Mouse (Mus musculus): ENCODE measurements around the gene Evx2. TPM values are rescaled to one million over a fixed set of nuclear protein-coding genes. Genes with fewer than 3 reads are reported as not detected.
A peak's percentile ranks its signal among the peaks of the same experiment; 100 is the strongest.

Gene Evx2
- polyA plus RNA-seq, 1 experiment from 2014 or later = not detected

- Histone ChIP-seq H3K36me3 (no peaks in the 10 kb centered on the region), H3K9me3 (no peaks in the 10 kb centered on the region), H3K27me3 (replicated peaks) (peaks cover 94% of the 10 kb centered on the region), H3K4me2 (no peak overlapping the region), H3K9ac (no peak overlapping the region), H3K27ac (no peak overlapping the region), H3K4me3 (replicated peaks) (no peak overlapping the region), H3K4me1 (peaks cover 17% of the 10 kb centered on the region)
- no peak for ATAC-seq (ENCODE audit: insufficient read depth, low FRiP score, low read depth)
- 9% methylated on average over 4 of the region's 4 CpGs for WGBS
Observed at GRCm38 (mm10) chr2:74685059-74685603, 25.8 kb upstream of the Evx2 start.

GRCm38 (mm10) chr2:74684106-74684505 is 24.7 kb upstream of the Evx2 start:
- no peak overlapping the region for H3K4me3 ChIP-seq (replicated peaks)
- peaks cover 17% of the 10 kb centered on the region for H3K4me1 ChIP-seq
- H3K27ac ChIP-seq = no peak overlapping the region
- 2% methylated on average over 12 of the region's 12 CpGs for WGBS
- peaks cover 94% of the 10 kb centered on the region for H3K27me3 ChIP-seq (replicated peaks)
- H3K9me3 ChIP-seq = no peaks in the 10 kb centered on the region
- ATAC-seq (ENCODE audit: insufficient read depth, low FRiP score, low read depth) = no peak
- H3K4me2 ChIP-seq = no peak overlapping the region
- no peak overlapping the region for H3K9ac ChIP-seq
- H3K36me3 ChIP-seq = no peaks in the 10 kb centered on the region

- H3K9ac ChIP-seq = no peak overlapping the region
- H3K4me2 ChIP-seq = no peak overlapping the region
- ATAC-seq (ENCODE audit: insufficient read depth, low FRiP score, low read depth) = no peak
- peaks cover 17% of the 10 kb centered on the region for H3K4me1 ChIP-seq
- 1% methylated on average over 18 of the region's 18 CpGs for WGBS
- no peaks in the 10 kb centered on the region for H3K36me3 ChIP-seq
- no peak overlapping the region for H3K4me3 ChIP-seq (replicated peaks)
- no peaks in the 10 kb centered on the region for H3K9me3 ChIP-seq
- peaks cover 94% of the 10 kb centered on the region for H3K27me3 ChIP-seq (replicated peaks)
- no peak overlapping the region for H3K27ac ChIP-seq
Observed at GRCm38 (mm10) chr2:74683471-74683951, 24.2 kb upstream of the Evx2 start.

GRCm38 (mm10) chr2:74682796-74683195 is 23.4 kb upstream of the Evx2 start:
- Histone ChIP-seq H3K4me3 (replicated peaks) (peak overlapping the region; percentile 24; the same call in 1 of the 2 replicates), H3K4me1 (peaks cover 17% of the 10 kb centered on the region), H3K36me3 (no peaks in the 10 kb centered on the region), H3K27ac (no peak overlapping the region), H3K4me2 (peak overlapping the region; percentile 46), H3K27me3 (replicated peaks) (peaks cover 94% of the 10 kb centered on the region), H3K9me3 (no peaks in the 10 kb centered on the region), H3K9ac (no peak overlapping the region)
- ATAC-seq (ENCODE audit: insufficient read depth, low FRiP score, low read depth) = no peak
- under 1% methylated on average over 44 of the region's 51 CpGs for WGBS

GRCm38 (mm10) chr2:74681594-74682531 is 22.5 kb upstream of the Evx2 start:
- no peaks in the 10 kb centered on the region for H3K36me3 ChIP-seq
- no peak for ATAC-seq (ENCODE audit: insufficient read depth, low FRiP score, low read depth)
- under 1% methylated on average over 72 of the region's 78 CpGs for WGBS
- H3K4me1 ChIP-seq = peaks cover 17% of the 10 kb centered on the region
- H3K9ac ChIP-seq = no peak overlapping the region
- no peaks in the 10 kb centered on the region for H3K9me3 ChIP-seq
- H3K27ac ChIP-seq = no peak overlapping the region
- peaks cover 94% of the 10 kb centered on the region for H3K27me3 ChIP-seq (replicated peaks)
- H3K4me3 ChIP-seq (replicated peaks) = peak overlapping the region; percentile 24; the same call in 1 of the 2 replicates
- H3K4me2 ChIP-seq = peak overlapping the region; percentile 46

GRCm38 (mm10) chr2:74680561-74681398 is 21.4 kb upstream of the Evx2 start:
- H3K4me1 ChIP-seq = peaks cover 17% of the 10 kb centered on the region
- no peak overlapping the region for H3K4me2 ChIP-seq
- 3% methylated on average over 21 of the region's 21 CpGs for WGBS
- no peak overlapping the region for H3K9ac ChIP-seq
- no peaks in the 10 kb centered on the region for H3K36me3 ChIP-seq
- no peak overlapping the region for H3K27ac ChIP-seq
- H3K9me3 ChIP-seq = no peaks in the 10 kb centered on the region
- ATAC-seq (ENCODE audit: insufficient read depth, low FRiP score, low read depth) = no peak
- H3K27me3 ChIP-seq (replicated peaks) = peaks cover 98% of the 10 kb centered on the region
- no peak overlapping the region for H3K4me3 ChIP-seq (replicated peaks)

- WGBS = under 1% methylated on average over 23 of the region's 23 CpGs
- peaks cover 17% of the 10 kb centered on the region for H3K4me1 ChIP-seq
- no peak overlapping the region for H3K9ac ChIP-seq
- no peaks in the 10 kb centered on the region for H3K36me3 ChIP-seq
- H3K27me3 ChIP-seq (replicated peaks) = peaks cover 100% of the 10 kb centered on the region
- no peaks in the 10 kb centered on the region for H3K9me3 ChIP-seq
- no peak overlapping the region for H3K27ac ChIP-seq
- H3K4me2 ChIP-seq = no peak overlapping the region
- no peak for ATAC-seq (ENCODE audit: insufficient read depth, low FRiP score, low read depth)
- no peak overlapping the region for H3K4me3 ChIP-seq (replicated peaks)
Observed at GRCm38 (mm10) chr2:74679980-74680379, 20.6 kb upstream of the Evx2 start.

- Histone ChIP-seq H3K4me1 (peaks cover 17% of the 10 kb centered on the region), H3K4me3 (replicated peaks) (no peak overlapping the region), H3K4me2 (no peak overlapping the region), H3K9ac (no peak overlapping the region), H3K36me3 (no peaks in the 10 kb centered on the region), H3K27me3 (replicated peaks) (peaks cover 100% of the 10 kb centered on the region), H3K27ac (no peak overlapping the region), H3K9me3 (no peaks in the 10 kb centered on the region)
- under 1% methylated on average over 26 of the region's 26 CpGs for WGBS
- ATAC-seq (ENCODE audit: insufficient read depth, low FRiP score, low read depth) = no peak
Observed at GRCm38 (mm10) chr2:74679596-74679971, 20.2 kb upstream of the Evx2 start.

- H3K4me1 ChIP-seq = peaks cover 17% of the 10 kb centered on the region
- 4% methylated on average over 15 of the region's 15 CpGs for WGBS
- no peaks in the 10 kb centered on the region for H3K36me3 ChIP-seq
- no peaks in the 10 kb centered on the region for H3K9me3 ChIP-seq
- no peak within 1 kb of the TSS for H3K4me2 ChIP-seq
- no peak within 1 kb of the TSS for H3K27ac ChIP-seq
- no peak within 1 kb of the TSS for H3K4me3 ChIP-seq (replicated peaks)
- H3K27me3 ChIP-seq (replicated peaks) = peaks cover 100% of the 10 kb centered on the region
- no peak within 1 kb of the TSS for H3K9ac ChIP-seq
- no peak for ATAC-seq (ENCODE audit: insufficient read depth, low FRiP score, low read depth)
Observed at GRCm38 (mm10) chr2:74678891-74679595, 19.7 kb upstream of the Evx2 start, which contains the start of gene Hoxd11. Gene Hoxd11, plus strand, starts transcription at chr2:74679557.

GRCm38 (mm10) chr2:74677106-74677505 is 17.7 kb upstream of the Evx2 start:
- 18% methylated on average over 2 of the region's 2 CpGs for WGBS
- no peaks in the 10 kb centered on the region for H3K9me3 ChIP-seq
- peaks cover 12% of the 10 kb centered on the region for H3K4me1 ChIP-seq
- H3K9ac ChIP-seq = no peak overlapping the region
- H3K36me3 ChIP-seq = no peaks in the 10 kb centered on the region
- no peak for ATAC-seq (ENCODE audit: insufficient read depth, low FRiP score, low read depth)
- H3K27me3 ChIP-seq (replicated peaks) = peaks cover 99% of the 10 kb centered on the region
- H3K27ac ChIP-seq = no peak overlapping the region
- no peak overlapping the region for H3K4me2 ChIP-seq
- H3K4me3 ChIP-seq (replicated peaks) = no peak overlapping the region

- no peaks in the 10 kb centered on the region for H3K36me3 ChIP-seq
- no peak overlapping the region for H3K4me2 ChIP-seq
- no peak overlapping the region for H3K4me3 ChIP-seq (replicated peaks)
- H3K27ac ChIP-seq = no peak overlapping the region
- peaks cover 99% of the 10 kb centered on the region for H3K27me3 ChIP-seq (replicated peaks)
- 4% methylated on average over 9 of the region's 9 CpGs for WGBS
- H3K9me3 ChIP-seq = no peaks in the 10 kb centered on the region
- no peak for ATAC-seq (ENCODE audit: insufficient read depth, low FRiP score, low read depth)
- no peak overlapping the region for H3K9ac ChIP-seq
- H3K4me1 ChIP-seq = peaks cover 6% of the 10 kb centered on the region; the same call in 1 of the 2 replicates
Observed at GRCm38 (mm10) chr2:74676376-74677052, 17.2 kb upstream of the Evx2 start.
